Mouse (Mus musculus) midbrain, embryonic 15.5 days (tissue): ENCODE data around the gene Rhbdf2. TPM values are rescaled to one million over a fixed set of nuclear protein-coding genes. Genes with fewer than 3 reads are reported as not detected.

Experiments
- ATAC-seq: fragments of 200-750 bp; cut with Nextera tagmentation; replicated peaks from 2 replicates; pipeline ENCODE4 v1.8.0; 2017; ENCODE audit warnings: moderate TSS enrichment
- H3K27ac ChIP-seq: fragments of 300-500 bp; sonication (generic); 2 replicates; pipeline ENCODE4 v1.5.1; 2015; ENCODE audit warnings: mild to moderate bottlenecking, inconsistent platforms
- H3K27me3 ChIP-seq: fragments of 300-500 bp; sonication (generic); replicated peaks from 2 replicates; pipeline ENCODE4 v1.6.1; 2015; ENCODE audit warnings: inconsistent platforms
- H3K36me3 ChIP-seq: fragments of 300-500 bp; sonication (generic); replicated peaks from 2 replicates; pipeline ENCODE4 v1.6.1; 2015; ENCODE audit warnings: inconsistent platforms
- H3K4me1 ChIP-seq: fragments of 300-500 bp; sonication (generic); 2 replicates; pipeline ENCODE4 v1.6.1; 2015; ENCODE audit warnings: inconsistent platforms
- H3K4me2 ChIP-seq: fragments of 300-500 bp; sonication (generic); 2 replicates; pipeline ENCODE4 v1.6.1; 2015; ENCODE audit warnings: inconsistent platforms, mild to moderate bottlenecking, moderate library complexity
- H3K4me3 ChIP-seq: fragments of 300-500 bp; sonication (generic); 2 replicates; pipeline ENCODE4 v1.5.1; 2015; ENCODE audit warnings: mild to moderate bottlenecking, inconsistent platforms
- H3K9ac ChIP-seq: fragments of 300-500 bp; sonication (generic); 2 replicates; pipeline ENCODE4 v1.6.1; 2015; ENCODE audit warnings: mild to moderate bottlenecking, inconsistent platforms
- H3K9me3 ChIP-seq: fragments of 300-500 bp; sonication (generic); 2 replicates; pipeline ENCODE4 v1.6.1; 2016; ENCODE audit warnings: inconsistent platforms
- WGBS: fragments of 180-500 bp; shearing (Covaris S2); methylation state at CpG from one replicate; pipeline ENCODE4 v1.1.7; 2015; ENCODE audit warnings: mixed read lengths; 5-methylcytosine and 5-hydroxymethylcytosine counted together
- polyA plus RNA-seq: library from polyadenylated mRNA; unstranded; fragments of >200 nt; fragmentation: Nextera tagmentation; extraction: Ambion mirVana; gene quantifications from 2 replicates; pipeline ENCODE4 v1.2.1, GENCODE M21; 2015

Gene Rhbdf2
- polyA plus RNA-seq, 1 experiment from 2014 or later = 0.83 TPM

- no peaks in the 10 kb centered on the region for H3K9me3 ChIP-seq
- H3K4me1 ChIP-seq = peaks cover 61% of the 10 kb centered on the region
- WGBS = 12% methylated on average over 22 of the region's 22 CpGs
Measured at GRCm38 (mm10) chr11:116657311-116658223, 30.7 kb upstream of the Rhbdf2 start.

GRCm38 (mm10) chr11:116656348-116657191, 29.8 kb upstream of the Rhbdf2 start:
- peaks cover 4% of the 10 kb centered on the region; the same call in 1 of the 2 replicates for H3K27me3 ChIP-seq
- no peaks in the 10 kb centered on the region for H3K36me3 ChIP-seq
- no peak for ATAC-seq
- no peak overlapping the region for H3K27ac ChIP-seq
- H3K4me3 ChIP-seq = no peak overlapping the region
- H3K9me3 ChIP-seq = no peaks in the 10 kb centered on the region
- WGBS = 52% methylated on average over 16 of the region's 16 CpGs
- no peak overlapping the region for H3K4me2 ChIP-seq
- H3K4me1 ChIP-seq = peaks cover 53% of the 10 kb centered on the region
- no peak overlapping the region for H3K9ac ChIP-seq

More at GRCm38 (mm10) chr11:116657311-116658223, 30.7 kb upstream of the Rhbdf2 start:
- peak; percentile 77 for ATAC-seq
- no peak overlapping the region for H3K9ac ChIP-seq
- peak overlapping the region; percentile 76 for H3K27ac ChIP-seq
- H3K36me3 ChIP-seq = no peaks in the 10 kb centered on the region
- peak overlapping the region; percentile 30 for H3K4me3 ChIP-seq
- peaks cover 4% of the 10 kb centered on the region; the same call in 1 of the 2 replicates for H3K27me3 ChIP-seq
- peak overlapping the region; percentile 50 for H3K4me2 ChIP-seq

GRCm38 (mm10) chr11:116654255-116654821, 27.5 kb upstream of the Rhbdf2 start, which contains the start of gene Cygb:
TSS of gene Cygb (minus strand) at chr11:116654313.
- WGBS = 6% methylated on average over 28 of the region's 28 CpGs
- no peaks in the 10 kb centered on the region for H3K36me3 ChIP-seq
- ATAC-seq = peak; percentile 32; the same call in 1 of the 2 replicates
- peaks cover 34% of the 10 kb centered on the region for H3K4me1 ChIP-seq
- H3K9me3 ChIP-seq = no peaks in the 10 kb centered on the region
- peak within 1 kb of the TSS; percentile 93 for H3K4me2 ChIP-seq
- H3K9ac ChIP-seq = peak within 1 kb of the TSS; percentile 73
- H3K27me3 ChIP-seq = peaks cover 4% of the 10 kb centered on the region; the same call in 1 of the 2 replicates
- peak within 1 kb of the TSS; percentile 62 for H3K4me3 ChIP-seq
- H3K27ac ChIP-seq = peak within 1 kb of the TSS; percentile 4; the same call in 1 of the 2 replicates

- 0 out of 2 replicates have a peak, but pooled peaks have one; percentile 41 for ATAC-seq
- H3K9ac ChIP-seq = peak overlapping the region; percentile 73
- H3K4me3 ChIP-seq = peak overlapping the region; percentile 62
- H3K36me3 ChIP-seq = no peaks in the 10 kb centered on the region
- H3K4me1 ChIP-seq = peaks cover 34% of the 10 kb centered on the region
- H3K27me3 ChIP-seq = peaks cover 4% of the 10 kb centered on the region; the same call in 1 of the 2 replicates
- WGBS = 2% methylated on average over 46 of the region's 47 CpGs
- peak overlapping the region; percentile 93 for H3K4me2 ChIP-seq
- peak overlapping the region; percentile 4; the same call in 1 of the 2 replicates for H3K27ac ChIP-seq
- no peaks in the 10 kb centered on the region for H3K9me3 ChIP-seq
Measured at GRCm38 (mm10) chr11:116653709-116654221, 26.9 kb upstream of the Rhbdf2 start.

DNA sequence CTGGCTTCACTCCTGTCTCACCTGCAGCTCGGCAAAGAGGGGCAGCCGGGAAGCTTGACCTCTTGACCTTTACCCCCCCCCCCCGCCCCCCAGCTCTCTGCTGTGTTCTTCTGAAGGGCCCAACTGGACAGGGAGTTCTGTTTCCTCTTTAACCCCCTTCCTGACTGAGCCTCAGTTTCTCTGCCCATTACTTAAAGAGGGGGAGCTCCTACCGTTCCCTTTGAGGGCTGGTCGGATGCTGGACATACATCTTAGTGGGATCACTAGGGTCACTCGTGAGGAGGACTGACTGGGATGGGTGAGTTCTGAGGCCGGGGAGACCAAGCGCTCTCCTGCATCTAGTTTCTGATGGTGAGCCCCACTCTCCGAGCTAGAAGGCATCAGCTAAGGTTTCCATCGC, 26.4 kb upstream of the Rhbdf2 start, which contains the start of gene Prcd:
Prcd (plus strand) TSS at position 301 of the 400 bp plus-strand sequence.
- Histone ChIP-seq H3K4me1 (peaks cover 33% of the 10 kb centered on the region), H3K27me3 (peaks cover 4% of the 10 kb centered on the region; the same call in 1 of the 2 replicates), H3K4me2 (peak within 1 kb of the TSS; percentile 93), H3K9me3 (no peaks in the 10 kb centered on the region), H3K27ac (peak within 1 kb of the TSS; percentile 4; the same call in 1 of the 2 replicates), H3K36me3 (no peaks in the 10 kb centered on the region), H3K9ac (peak within 1 kb of the TSS; percentile 73), H3K4me3 (peak within 1 kb of the TSS; percentile 62)
- 7% methylated on average over 10 of the region's 10 CpGs for WGBS
- no peak for ATAC-seq

- no peak for ATAC-seq
- Histone ChIP-seq H3K4me3 (peak overlapping the region; percentile 62), H3K27ac (no peak overlapping the region), H3K36me3 (no peaks in the 10 kb centered on the region), H3K4me1 (peaks cover 27% of the 10 kb centered on the region), H3K27me3 (peaks cover 4% of the 10 kb centered on the region; the same call in 1 of the 2 replicates), H3K4me2 (peak overlapping the region; percentile 93), H3K9ac (peak overlapping the region; percentile 73; the same call in 1 of the 2 replicates), H3K9me3 (no peaks in the 10 kb centered on the region)
- 64% methylated on average over 25 of the region's 25 CpGs for WGBS
Measured at GRCm38 (mm10) chr11:116652330-116653098, 25.7 kb upstream of the Rhbdf2 start.

- Histone ChIP-seq H3K4me2 (no peak overlapping the region), H3K27ac (no peak overlapping the region), H3K36me3 (no peaks in the 10 kb centered on the region), H3K9me3 (no peaks in the 10 kb centered on the region), H3K9ac (no peak overlapping the region), H3K27me3 (peaks cover 4% of the 10 kb centered on the region; the same call in 1 of the 2 replicates), H3K4me3 (no peak overlapping the region), H3K4me1 (peaks cover 17% of the 10 kb centered on the region)
- no peak for ATAC-seq
- 85% methylated on average over 8 of the region's 8 CpGs for WGBS
Measured at GRCm38 (mm10) chr11:116651339-116651738, 24.5 kb upstream of the Rhbdf2 start.

DNA sequence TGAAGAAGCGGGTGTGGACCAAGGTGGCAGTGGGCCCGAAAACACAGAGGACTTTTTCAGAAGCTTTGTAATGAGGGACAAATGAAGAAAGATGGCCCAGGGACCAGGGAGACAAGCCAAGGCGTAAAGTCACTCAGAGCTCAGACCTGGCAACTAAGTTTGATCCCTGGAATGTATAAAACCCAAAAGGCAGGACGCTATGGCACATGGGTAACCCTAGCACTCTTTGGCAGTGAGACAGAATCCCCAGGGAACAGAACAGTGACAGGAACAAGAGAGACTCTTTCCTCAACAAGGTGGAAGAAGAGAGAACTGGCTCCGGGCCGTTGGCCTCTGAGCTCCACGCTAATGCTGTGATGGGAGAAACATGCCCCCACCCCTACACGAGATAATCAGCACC, 24.0 kb upstream of the Rhbdf2 start:
- Histone ChIP-seq H3K27me3 (peaks cover 4% of the 10 kb centered on the region; the same call in 1 of the 2 replicates), H3K9ac (no peak overlapping the region), H3K36me3 (no peaks in the 10 kb centered on the region), H3K27ac (no peak overlapping the region), H3K9me3 (no peaks in the 10 kb centered on the region), H3K4me3 (no peak overlapping the region), H3K4me2 (no peak overlapping the region), H3K4me1 (peaks cover 16% of the 10 kb centered on the region)
- no peak for ATAC-seq
- 80% methylated on average over 8 of the region's 8 CpGs for WGBS

- no peak overlapping the region for H3K4me3 ChIP-seq
- H3K4me1 ChIP-seq = peaks cover 16% of the 10 kb centered on the region
- no peak for ATAC-seq
- no peak overlapping the region for H3K9ac ChIP-seq
- H3K36me3 ChIP-seq = no peaks in the 10 kb centered on the region
- 93% methylated on average over 13 of the region's 13 CpGs for WGBS
- H3K9me3 ChIP-seq = no peaks in the 10 kb centered on the region
- H3K27me3 ChIP-seq = peaks cover 4% of the 10 kb centered on the region; the same call in 1 of the 2 replicates
- H3K4me2 ChIP-seq = no peak overlapping the region
- no peak overlapping the region for H3K27ac ChIP-seq
Measured at GRCm38 (mm10) chr11:116649711-116650337, 23.0 kb upstream of the Rhbdf2 start.

GRCm38 (mm10) chr11:116648976-116649375, 22.2 kb upstream of the Rhbdf2 start:
- no peaks in the 10 kb centered on the region for H3K36me3 ChIP-seq

More at GRCm38 (mm10) chr11:116648976-116649375, 22.2 kb upstream of the Rhbdf2 start:
- no peaks in the 10 kb centered on the region for H3K9me3 ChIP-seq
- 75% methylated on average over 10 of the region's 10 CpGs for WGBS
- H3K4me2 ChIP-seq = no peak overlapping the region
- no peak overlapping the region for H3K27ac ChIP-seq
- H3K4me1 ChIP-seq = peaks cover 21% of the 10 kb centered on the region
- no peak for ATAC-seq
- peaks cover 4% of the 10 kb centered on the region; the same call in 1 of the 2 replicates for H3K27me3 ChIP-seq
- H3K9ac ChIP-seq = no peak overlapping the region
- H3K4me3 ChIP-seq = no peak overlapping the region
